Mouse (Mus musculus) heart, embryonic 12.5 days (tissue): ENCODE measurements around the gene Anks6. TPM values are rescaled to one million over a fixed set of nuclear protein-coding genes. Genes with fewer than 3 reads are reported as not detected.

Source experiments
- ATAC-seq: fragments of 200-750 bp; cut with Nextera tagmentation; 2 replicates; pipeline ENCODE4 v1.8.0; 2017; ENCODE audit warnings: moderate TSS enrichment, moderate library complexity; ENCODE audit not compliant: insufficient number of reproducible peaks, low FRiP score
- H3K27ac ChIP-seq: fragments of 300-500 bp; sonication (generic); 2 replicates; pipeline ENCODE4 v1.5.1; 2016; ENCODE audit warnings: mild to moderate bottlenecking, moderate library complexity; ENCODE audit not compliant: poor library complexity, severe bottlenecking
- H3K27me3 ChIP-seq: fragments of 300-500 bp; sonication (generic); replicated peaks from 2 replicates; pipeline ENCODE4 v1.6.1; 2016; ENCODE audit warnings: mild to moderate bottlenecking, moderate library complexity
- H3K36me3 ChIP-seq: fragments of 300-500 bp; sonication (generic); 2 replicates; pipeline ENCODE4 v1.6.1; 2016; ENCODE audit warnings: mild to moderate bottlenecking, moderate library complexity
- H3K4me1 ChIP-seq: fragments of 300-500 bp; sonication (generic); replicated peaks from 2 replicates; pipeline ENCODE4 v1.6.1; 2016; ENCODE audit warnings: mild to moderate bottlenecking
- H3K4me2 ChIP-seq: fragments of 300-500 bp; sonication (generic); 2 replicates; pipeline ENCODE4 v1.6.1; 2016; ENCODE audit warnings: mild to moderate bottlenecking, moderate library complexity
- H3K4me3 ChIP-seq: fragments of 300-500 bp; sonication (generic); 2 replicates; pipeline ENCODE4 v1.5.1; 2016; ENCODE audit warnings: mild to moderate bottlenecking
- H3K9ac ChIP-seq: fragments of 300-500 bp; sonication (generic); 2 replicates; pipeline ENCODE4 v1.6.1; 2016; ENCODE audit warnings: mild to moderate bottlenecking, moderate library complexity
- H3K9me3 ChIP-seq: fragments of 300-500 bp; sonication (generic); replicated peaks from 2 replicates; pipeline ENCODE4 v1.6.1; 2016; ENCODE audit warnings: mild to moderate bottlenecking, moderate library complexity
- WGBS: fragments of 180-500 bp; shearing (Covaris S2); methylation state at CpG from one replicate; pipeline ENCODE4 v1.1.7; 2016; 5-methylcytosine and 5-hydroxymethylcytosine counted together
- polyA plus RNA-seq: library from polyadenylated mRNA; unstranded; fragments of >200 nt; fragmentation: Nextera tagmentation; extraction: Ambion mirVana; gene quantifications from 2 replicates; pipeline ENCODE4 v1.2.1, GENCODE M21; 2016

The Anks6 gene
- polyA plus RNA-seq, 1 experiment from 2014 or later, result 2.7 TPM

- no peak overlapping the region for H3K4me3 ChIP-seq
- peaks cover 21% of the 10 kb centered on the region; the same call in 1 of the 2 replicates for H3K4me1 ChIP-seq
- ATAC-seq, result no peak
- H3K27ac ChIP-seq, result no peak overlapping the region
- H3K9ac ChIP-seq, result no peak overlapping the region
- 71% methylated on average over 4 of the region's 4 CpGs for WGBS
- H3K4me2 ChIP-seq, result no peak overlapping the region
- no peaks in the 10 kb centered on the region for H3K36me3 ChIP-seq
- no peaks in the 10 kb centered on the region for H3K9me3 ChIP-seq
- peaks cover 82% of the 10 kb centered on the region for H3K27me3 ChIP-seq
Measured at GRCm38 (mm10) chr4:46988824-46989223, 68.4 kb downstream of the Anks6 start.

GRCm38 (mm10) chr4:46988257-46988656, 69.0 kb downstream of the Anks6 start:
- Histone ChIP-seq H3K4me2 (no peak overlapping the region), H3K27me3 (peaks cover 77% of the 10 kb centered on the region), H3K36me3 (no peaks in the 10 kb centered on the region), H3K4me1 (peaks cover 21% of the 10 kb centered on the region; the same call in 1 of the 2 replicates), H3K9me3 (no peaks in the 10 kb centered on the region), H3K27ac (no peak overlapping the region), H3K4me3 (no peak overlapping the region), H3K9ac (no peak overlapping the region)
- no peak for ATAC-seq
- 30% methylated on average over 3 of the region's 3 CpGs for WGBS

GRCm38 (mm10) chr4:46987809-46988208, 69.4 kb downstream of the Anks6 start:
- H3K36me3 ChIP-seq, result no peaks in the 10 kb centered on the region
- H3K9me3 ChIP-seq, result no peaks in the 10 kb centered on the region
- H3K4me1 ChIP-seq, result peaks cover 21% of the 10 kb centered on the region; the same call in 1 of the 2 replicates
- H3K9ac ChIP-seq, result no peak overlapping the region
- 83% methylated on average over 6 of the region's 6 CpGs for WGBS
- no peak for ATAC-seq
- H3K27ac ChIP-seq, result no peak overlapping the region
- H3K27me3 ChIP-seq, result peaks cover 79% of the 10 kb centered on the region
- no peak overlapping the region for H3K4me2 ChIP-seq
- H3K4me3 ChIP-seq, result no peak overlapping the region

GRCm38 (mm10) chr4:46986054-46986453, 71.2 kb downstream of the Anks6 start:
- no peaks in the 10 kb centered on the region for H3K36me3 ChIP-seq
- H3K9ac ChIP-seq, result no peak overlapping the region
- H3K4me3 ChIP-seq, result no peak overlapping the region
- ATAC-seq, result no peak
- H3K27me3 ChIP-seq, result peaks cover 67% of the 10 kb centered on the region
- H3K27ac ChIP-seq, result no peak overlapping the region
- H3K4me2 ChIP-seq, result no peak overlapping the region
- H3K9me3 ChIP-seq, result no peaks in the 10 kb centered on the region
- H3K4me1 ChIP-seq, result 0 out of 2 replicates have a peak, but pooled peaks cover 11% of the 10 kb centered on the region

- 69% methylated on average over 5 of the region's 5 CpGs for WGBS
- H3K4me1 ChIP-seq, result no peaks in the 10 kb centered on the region
- no peak for ATAC-seq
- H3K27me3 ChIP-seq, result peaks cover 40% of the 10 kb centered on the region
- H3K9me3 ChIP-seq, result no peaks in the 10 kb centered on the region
- no peak overlapping the region for H3K27ac ChIP-seq
- no peaks in the 10 kb centered on the region for H3K36me3 ChIP-seq
- no peak overlapping the region for H3K9ac ChIP-seq
- H3K4me2 ChIP-seq, result no peak overlapping the region
- H3K4me3 ChIP-seq, result no peak overlapping the region
Measured at GRCm38 (mm10) chr4:46982912-46983311, 74.3 kb downstream of the Anks6 start.

- Histone ChIP-seq H3K9me3 (no peaks in the 10 kb centered on the region), H3K27me3 (peaks cover 36% of the 10 kb centered on the region)
- ATAC-seq, result no peak
Measured at GRCm38 (mm10) chr4:46982094-46982493, 75.1 kb downstream of the Anks6 start.

GRCm38 (mm10) chr4:46978371-46978770, 78.9 kb downstream of the Anks6 start:
- H3K36me3 ChIP-seq, result no peaks in the 10 kb centered on the region
- no peak overlapping the region for H3K4me2 ChIP-seq
- no peak overlapping the region for H3K9ac ChIP-seq
- H3K4me3 ChIP-seq, result no peak overlapping the region
- H3K9me3 ChIP-seq, result no peaks in the 10 kb centered on the region
- no peaks in the 10 kb centered on the region for H3K4me1 ChIP-seq
- 0 out of 2 replicates have a peak, but pooled peaks cover 15% of the 10 kb centered on the region for H3K27me3 ChIP-seq
- H3K27ac ChIP-seq, result no peak overlapping the region
- WGBS, result 77% methylated on average over 6 of the region's 6 CpGs
- no peak for ATAC-seq

More at GRCm38 (mm10) chr4:46982094-46982493, 75.1 kb downstream of the Anks6 start:
- Histone ChIP-seq H3K4me3 (no peak overlapping the region), H3K27ac (no peak overlapping the region), H3K36me3 (no peaks in the 10 kb centered on the region), H3K4me2 (no peak overlapping the region), H3K9ac (no peak overlapping the region), H3K4me1 (no peaks in the 10 kb centered on the region)
- WGBS, result 73% methylated on average over 4 of the region's 4 CpGs

GRCm38 (mm10) chr4:46977161-46977560, 80.1 kb downstream of the Anks6 start:
- H3K4me3 ChIP-seq, result no peak overlapping the region
- no peaks in the 10 kb centered on the region for H3K9me3 ChIP-seq
- no peaks in the 10 kb centered on the region for H3K4me1 ChIP-seq
- H3K27ac ChIP-seq, result no peak overlapping the region
- 84% methylated on average over 7 of the region's 7 CpGs for WGBS
- H3K27me3 ChIP-seq, result 0 out of 2 replicates have a peak, but pooled peaks cover 7% of the 10 kb centered on the region
- H3K4me2 ChIP-seq, result no peak overlapping the region
- no peaks in the 10 kb centered on the region for H3K36me3 ChIP-seq
- no peak for ATAC-seq
- H3K9ac ChIP-seq, result no peak overlapping the region

- no peaks in the 10 kb centered on the region for H3K9me3 ChIP-seq
- H3K9ac ChIP-seq, result no peak overlapping the region
- ATAC-seq, result no peak
- H3K36me3 ChIP-seq, result no peaks in the 10 kb centered on the region
- H3K27ac ChIP-seq, result no peak overlapping the region
- 0 out of 2 replicates have a peak, but pooled peaks cover 5% of the 10 kb centered on the region for H3K27me3 ChIP-seq
- no peak overlapping the region for H3K4me3 ChIP-seq
- 51% methylated on average over 11 of the region's 11 CpGs for WGBS
- no peaks in the 10 kb centered on the region for H3K4me1 ChIP-seq
- no peak overlapping the region for H3K4me2 ChIP-seq
Measured at GRCm38 (mm10) chr4:46976671-46977071, 80.6 kb downstream of the Anks6 start.

GRCm38 (mm10) chr4:46973322-46973721, 83.9 kb downstream of the Anks6 start:
- 77% methylated on average over 10 of the region's 10 CpGs for WGBS
- H3K9me3 ChIP-seq, result no peaks in the 10 kb centered on the region
- H3K27ac ChIP-seq, result no peak overlapping the region
- no peaks in the 10 kb centered on the region for H3K4me1 ChIP-seq
- no peak overlapping the region for H3K9ac ChIP-seq
- no peaks in the 10 kb centered on the region for H3K27me3 ChIP-seq
- no peak overlapping the region for H3K4me3 ChIP-seq
- no peak for ATAC-seq
- no peak overlapping the region for H3K4me2 ChIP-seq
- H3K36me3 ChIP-seq, result no peaks in the 10 kb centered on the region

GRCm38 (mm10) chr4:46967981-46968380, 89.2 kb downstream of the Anks6 start:
- 0 out of 2 replicates have a peak, but pooled peaks cover 3% of the 10 kb centered on the region for H3K9me3 ChIP-seq
- no peak overlapping the region for H3K9ac ChIP-seq
- no peak for ATAC-seq
- no peak overlapping the region for H3K4me3 ChIP-seq
- WGBS, result 83% methylated on average over 10 of the region's 10 CpGs
- no peaks in the 10 kb centered on the region for H3K27me3 ChIP-seq
- no peaks in the 10 kb centered on the region for H3K36me3 ChIP-seq
- H3K4me1 ChIP-seq, result no peaks in the 10 kb centered on the region
- no peak overlapping the region for H3K4me2 ChIP-seq
- H3K27ac ChIP-seq, result no peak overlapping the region

- Histone ChIP-seq H3K27ac (no peak overlapping the region), H3K9ac (no peak overlapping the region), H3K36me3 (no peaks in the 10 kb centered on the region), H3K9me3 (0 out of 2 replicates have a peak, but pooled peaks cover 3% of the 10 kb centered on the region), H3K4me2 (no peak overlapping the region), H3K4me3 (no peak overlapping the region), H3K4me1 (no peaks in the 10 kb centered on the region), H3K27me3 (no peaks in the 10 kb centered on the region; the same call in 1 of the 2 replicates)
- no peak for ATAC-seq
Measured at GRCm38 (mm10) chr4:46966551-46966950, 90.7 kb downstream of the Anks6 start.
